Mouse (Mus musculus): ENCODE data around the gene Olfr1056. TPM values are rescaled to one million over a fixed set of nuclear protein-coding genes. Genes with fewer than 3 reads are reported as not detected.
"Not testable (repeated sequence)": the region's sequence is repeated elsewhere in the genome, so short reads cannot be mapped to it uniquely, and the experiment has no call there.

Olfr1056 gene
- polyA plus RNA-seq (2016; fragmentation: Nextera tagmentation; extraction: Ambion mirVana): not detected in 2 replicates

GRCm38 (mm10) chr2:86362369-86362768 is at the start of gene Olfr1056:
Gene Olfr1056 (minus strand): TSS chr2:86362469.
- Histone ChIP-seq H3K9me3 (no peaks in the 10 kb centered on the region), H3K4me3 (no peak within 1 kb of the TSS), H3K36me3 (no peaks in the 10 kb centered on the region), H3K27ac (no peak within 1 kb of the TSS), H3K27me3 (ENCODE audit: insufficient read depth, poor library complexity, severe bottlenecking) (no peaks in the 10 kb centered on the region), H3K4me1 (replicated peaks) (no peaks in the 10 kb centered on the region)
- no peak for DNase-seq (ENCODE audit: low spot score)

GRCm38 (mm10) chr2:86395114-86395513 is 32.8 kb upstream of the Olfr1056 start:
- DNase-seq (ENCODE audit: low spot score): no peak
- WGBS: 89% methylated on average over 2 of the region's 2 CpGs

DNA sequence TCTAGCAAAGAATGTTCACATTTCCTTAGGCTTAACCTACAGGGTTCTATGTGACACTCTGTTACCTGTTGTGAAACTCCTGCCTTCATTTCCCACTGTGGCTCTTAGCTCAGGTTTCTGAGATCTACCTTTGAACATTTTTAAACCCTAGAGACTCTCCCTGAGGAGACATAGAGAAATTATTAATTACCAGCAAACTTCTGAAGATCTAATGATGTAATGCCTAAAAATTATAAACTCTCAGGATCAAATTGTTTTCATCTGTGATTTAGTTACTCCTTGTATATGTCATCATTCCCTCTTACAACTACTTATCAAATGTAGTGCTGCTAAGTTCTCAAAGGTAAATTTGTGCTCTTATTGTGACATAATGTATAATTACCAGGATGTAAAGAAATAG is 26.2 kb upstream of the Olfr1056 start, which contains the start of gene Olfr1058:
TSS of gene Olfr1058 (minus strand) at position 101 of the 400 bp plus-strand sequence.
- H3K9me3 ChIP-seq; H3K36me3 ChIP-seq; H3K27ac ChIP-seq; H3K4me1 ChIP-seq (replicated peaks); DNase-seq (ENCODE audit: low spot score); H3K27me3 ChIP-seq (ENCODE audit: insufficient read depth, poor library complexity, severe bottlenecking); H3K4me3 ChIP-seq: not testable (repeated sequence)

More at GRCm38 (mm10) chr2:86395114-86395513, 32.8 kb upstream of the Olfr1056 start:
- no peaks in the 10 kb centered on the region for H3K4me1 ChIP-seq (replicated peaks)
- no peak overlapping the region for H3K4me3 ChIP-seq
- H3K27ac ChIP-seq: no peak overlapping the region
- no peaks in the 10 kb centered on the region for H3K36me3 ChIP-seq
- H3K9me3 ChIP-seq: no peaks in the 10 kb centered on the region
- no peaks in the 10 kb centered on the region for H3K27me3 ChIP-seq (ENCODE audit: insufficient read depth, poor library complexity, severe bottlenecking)

DNA sequence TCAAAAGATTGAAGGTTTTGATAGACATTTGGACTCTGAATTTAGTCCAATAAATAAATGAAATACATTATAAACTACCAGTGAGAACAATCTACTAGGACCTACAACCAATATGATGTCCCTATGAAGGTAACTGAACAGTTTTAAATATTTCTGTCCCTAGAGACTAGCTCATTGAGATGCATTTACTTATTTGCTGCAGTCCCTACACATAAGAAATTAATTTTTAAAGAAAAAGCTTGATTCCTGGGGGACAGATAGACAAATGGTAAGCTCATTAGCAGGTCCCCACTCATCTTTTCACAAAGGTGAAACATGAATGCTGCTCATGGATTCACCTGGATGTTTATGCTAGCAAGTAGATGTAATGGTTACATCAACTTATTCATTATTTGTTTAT is 16.0 kb upstream of the Olfr1056 start, which contains the start of gene Olfr1057:
TSS of gene Olfr1057 (minus strand) at position 101 of the 400 bp plus-strand sequence.
- no peak within 1 kb of the TSS for H3K27ac ChIP-seq
- H3K4me1 ChIP-seq (replicated peaks): no peaks in the 10 kb centered on the region
- DNase-seq (ENCODE audit: low spot score): no peak
- no peak within 1 kb of the TSS for H3K4me3 ChIP-seq
- H3K9me3 ChIP-seq: no peaks in the 10 kb centered on the region
- no peaks in the 10 kb centered on the region for H3K27me3 ChIP-seq (ENCODE audit: insufficient read depth, poor library complexity, severe bottlenecking)
- no peaks in the 10 kb centered on the region for H3K36me3 ChIP-seq

DNA sequence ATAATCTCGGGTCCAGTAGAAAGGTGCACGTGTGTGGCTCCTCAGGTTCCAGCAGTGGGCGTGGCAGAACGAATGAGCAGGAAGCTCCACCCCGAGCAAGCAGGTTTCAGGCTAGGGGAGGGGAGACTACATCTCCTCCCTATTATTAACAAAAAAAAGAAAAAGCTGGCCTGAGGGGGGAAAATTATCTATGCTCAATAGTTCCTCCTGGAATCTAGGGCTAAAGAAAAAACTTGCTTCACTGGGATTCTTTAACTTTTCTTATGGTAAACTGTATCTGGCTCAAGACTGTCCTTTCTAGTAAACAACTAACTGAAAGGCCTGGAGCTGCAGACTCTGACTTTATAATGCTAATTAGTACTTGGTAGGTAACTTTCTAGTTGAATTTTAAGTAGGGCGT is 4.1 kb upstream of the Olfr1056 start:
- 50% methylated on average over 1 of the region's 6 CpGs for WGBS
- H3K27me3 ChIP-seq (ENCODE audit: insufficient read depth, poor library complexity, severe bottlenecking); H3K4me1 ChIP-seq (replicated peaks); DNase-seq (ENCODE audit: low spot score); H3K36me3 ChIP-seq; H3K9me3 ChIP-seq; H3K4me3 ChIP-seq; H3K27ac ChIP-seq: not testable (repeated sequence)

GRCm38 (mm10) chr2:86351751-86352150 is 10.5 kb downstream of the Olfr1056 start:
- WGBS: 96% methylated on average over 1 of the region's 1 CpGs
- not testable (repeated sequence) for DNase-seq (ENCODE audit: low spot score); H3K27me3 ChIP-seq (ENCODE audit: insufficient read depth, poor library complexity, severe bottlenecking); H3K4me1 ChIP-seq (replicated peaks); H3K27ac ChIP-seq; H3K4me3 ChIP-seq; H3K9me3 ChIP-seq; H3K36me3 ChIP-seq

DNA sequence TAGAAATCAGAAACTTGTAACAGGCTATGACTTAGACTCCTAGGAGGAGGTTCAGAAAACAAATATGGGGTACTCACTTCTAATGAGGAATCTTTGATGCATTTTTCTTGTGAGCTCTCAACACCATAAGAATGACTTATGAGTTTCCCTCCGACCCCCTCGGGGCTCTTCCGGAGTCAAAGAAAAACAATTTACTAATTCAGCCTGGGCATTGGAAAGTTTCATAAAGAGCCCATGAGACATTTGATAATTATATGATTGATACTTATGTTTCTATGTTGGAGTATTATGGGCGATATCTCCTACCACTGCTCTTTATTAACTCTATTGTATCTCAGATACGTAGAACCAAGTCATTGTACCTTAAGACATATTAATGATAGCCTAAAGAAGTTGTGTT is 12.1 kb downstream of the Olfr1056 start, which contains the start of gene Olfr1055:
TSS of gene Olfr1055 (minus strand) at position 101 of the 400 bp plus-strand sequence.
- no peak for DNase-seq (ENCODE audit: low spot score)
- WGBS: 90% methylated on average over 5 of the region's 5 CpGs
- no peaks in the 10 kb centered on the region for H3K9me3 ChIP-seq
- no peak within 1 kb of the TSS for H3K4me3 ChIP-seq
- H3K27ac ChIP-seq: no peak within 1 kb of the TSS
- H3K36me3 ChIP-seq: no peaks in the 10 kb centered on the region
- no peaks in the 10 kb centered on the region for H3K27me3 ChIP-seq (ENCODE audit: insufficient read depth, poor library complexity, severe bottlenecking)
- no peaks in the 10 kb centered on the region for H3K4me1 ChIP-seq (replicated peaks)

DNA sequence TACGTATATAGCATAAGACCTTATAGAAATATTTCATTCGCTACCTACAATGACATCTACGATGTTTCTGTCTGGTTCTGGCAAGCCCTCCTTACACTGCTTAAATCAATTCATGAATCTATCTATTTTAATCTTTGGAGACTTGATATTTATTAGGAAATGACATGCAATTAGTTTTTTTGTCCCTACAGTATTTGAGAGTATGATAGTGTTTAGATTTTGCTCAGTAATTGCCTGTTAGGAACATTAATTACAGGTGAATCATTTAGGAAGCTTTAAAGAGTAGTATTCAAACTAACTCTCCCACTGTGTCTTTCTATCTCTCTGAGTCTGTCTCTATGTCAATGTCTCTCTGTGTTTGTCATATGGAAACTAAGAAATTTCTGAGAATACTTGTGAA is 26.9 kb downstream of the Olfr1056 start, which contains the start of gene Olfr1054:
TSS of gene Olfr1054 (minus strand) at position 101 of the 400 bp plus-strand sequence.
- no peaks in the 10 kb centered on the region for H3K4me1 ChIP-seq (replicated peaks)
- WGBS: 94% methylated on average over 3 of the region's 3 CpGs
- H3K27ac ChIP-seq: no peak within 1 kb of the TSS
- H3K36me3 ChIP-seq: no peaks in the 10 kb centered on the region
- no peak for DNase-seq (ENCODE audit: low spot score)
- H3K27me3 ChIP-seq (ENCODE audit: insufficient read depth, poor library complexity, severe bottlenecking): no peaks in the 10 kb centered on the region
- no peak within 1 kb of the TSS for H3K4me3 ChIP-seq
- H3K9me3 ChIP-seq: no peaks in the 10 kb centered on the region

GRCm38 (mm10) chr2:86315184-86315583 is 47.1 kb downstream of the Olfr1056 start, which contains the start of gene Olfr1053:
Gene Olfr1053 (minus strand): TSS chr2:86315284.
- WGBS: 72% methylated on average over 3 of the region's 3 CpGs
- no peaks in the 10 kb centered on the region for H3K4me1 ChIP-seq (replicated peaks)
- H3K27ac ChIP-seq: no peak within 1 kb of the TSS
- no peaks in the 10 kb centered on the region for H3K36me3 ChIP-seq
- H3K27me3 ChIP-seq (ENCODE audit: insufficient read depth, poor library complexity, severe bottlenecking): no peaks in the 10 kb centered on the region
- no peaks in the 10 kb centered on the region for H3K9me3 ChIP-seq
- no peak within 1 kb of the TSS for H3K4me3 ChIP-seq
- no peak for DNase-seq (ENCODE audit: low spot score)

Other genes with a start within 250 kb of the Olfr1056 start
- not detected in 2 replicates for gene Olfr1039, start 226.5 kb downstream of the Olfr1056 start, polyA plus RNA-seq (2016; fragmentation: Nextera tagmentation; extraction: Ambion mirVana)
- not detected in 2 replicates for gene Olfr1040, start 215.7 kb downstream of the Olfr1056 start, polyA plus RNA-seq (2016; fragmentation: Nextera tagmentation; extraction: Ambion mirVana)
- gene Olfr1042, start 200.6 kb downstream of the Olfr1056 start, polyA plus RNA-seq (2016; fragmentation: Nextera tagmentation; extraction: Ambion mirVana): not detected in 2 replicates
- not detected in 2 replicates for gene Olfr1043, start 194.9 kb downstream of the Olfr1056 start, polyA plus RNA-seq (2016; fragmentation: Nextera tagmentation; extraction: Ambion mirVana)
- gene Olfr1044, start 184.6 kb downstream of the Olfr1056 start, polyA plus RNA-seq (2016; fragmentation: Nextera tagmentation; extraction: Ambion mirVana): not detected in 2 replicates
- gene Olfr52, start 176.8 kb downstream of the Olfr1056 start, polyA plus RNA-seq (2016; fragmentation: Nextera tagmentation; extraction: Ambion mirVana): not detected in 2 replicates
- not detected in 2 replicates for gene Olfr1045, start 159.5 kb downstream of the Olfr1056 start, polyA plus RNA-seq (2016; fragmentation: Nextera tagmentation; extraction: Ambion mirVana)
- not detected in 2 replicates for gene Olfr1046, start 143.2 kb downstream of the Olfr1056 start, polyA plus RNA-seq (2016; fragmentation: Nextera tagmentation; extraction: Ambion mirVana)
- gene Olfr1047, start 131.1 kb downstream of the Olfr1056 start, polyA plus RNA-seq (2016; fragmentation: Nextera tagmentation; extraction: Ambion mirVana): not detected in 2 replicates
- not detected in 2 replicates for gene Olfr1048, start 122.2 kb downstream of the Olfr1056 start, polyA plus RNA-seq (2016; fragmentation: Nextera tagmentation; extraction: Ambion mirVana)
- not detected in 2 replicates for gene Olfr1049, start 104.1 kb downstream of the Olfr1056 start, polyA plus RNA-seq (2016; fragmentation: Nextera tagmentation; extraction: Ambion mirVana)
- gene Olfr1051, start 83.4 kb downstream of the Olfr1056 start, polyA plus RNA-seq (2016; fragmentation: Nextera tagmentation; extraction: Ambion mirVana): not detected in 2 replicates
- gene Olfr1052, start 70.0 kb downstream of the Olfr1056 start, polyA plus RNA-seq (2016; fragmentation: Nextera tagmentation; extraction: Ambion mirVana): not detected in 2 replicates
- gene Olfr1053, start 47.2 kb downstream of the Olfr1056 start, polyA plus RNA-seq (2016; fragmentation: Nextera tagmentation; extraction: Ambion mirVana): not detected in 2 replicates
- gene Olfr1054, start 27.0 kb downstream of the Olfr1056 start, polyA plus RNA-seq (2016; fragmentation: Nextera tagmentation; extraction: Ambion mirVana): not detected in 2 replicates
- gene Olfr1055, start 12.2 kb downstream of the Olfr1056 start, polyA plus RNA-seq (2016; fragmentation: Nextera tagmentation; extraction: Ambion mirVana): not detected in 2 replicates
- not detected in 2 replicates for gene Olfr1057, start 15.9 kb upstream of the Olfr1056 start, polyA plus RNA-seq (2016; fragmentation: Nextera tagmentation; extraction: Ambion mirVana)
- gene Olfr1058, start 26.1 kb upstream of the Olfr1056 start, polyA plus RNA-seq (2016; fragmentation: Nextera tagmentation; extraction: Ambion mirVana): not detected in 2 replicates
- gene Olfr1061, start 51.6 kb upstream of the Olfr1056 start, polyA plus RNA-seq (2016; fragmentation: Nextera tagmentation; extraction: Ambion mirVana): not detected in 2 replicates
- gene Olfr1062, start 64.3 kb upstream of the Olfr1056 start, polyA plus RNA-seq (2016; fragmentation: Nextera tagmentation; extraction: Ambion mirVana): not detected in 2 replicates
- gene Olfr1065, start 88.1 kb upstream of the Olfr1056 start, polyA plus RNA-seq (2016; fragmentation: Nextera tagmentation; extraction: Ambion mirVana): not detected in 2 replicates
- not detected in 2 replicates for gene Olfr1066, start 93.8 kb upstream of the Olfr1056 start, polyA plus RNA-seq (2016; fragmentation: Nextera tagmentation; extraction: Ambion mirVana)
- gene Olfr228, start 124.9 kb upstream of the Olfr1056 start, polyA plus RNA-seq (2016; fragmentation: Nextera tagmentation; extraction: Ambion mirVana): not detected in 2 replicates
- gene Olfr1076, start 146.0 kb upstream of the Olfr1056 start, polyA plus RNA-seq (2016; fragmentation: Nextera tagmentation; extraction: Ambion mirVana): not detected in 2 replicates
- gene Olfr1079, start 180.0 kb upstream of the Olfr1056 start, polyA plus RNA-seq (2016; fragmentation: Nextera tagmentation; extraction: Ambion mirVana): not detected in 2 replicates
- not detected in 2 replicates for gene Olfr1080, start 195.8 kb upstream of the Olfr1056 start, polyA plus RNA-seq (2016; fragmentation: Nextera tagmentation; extraction: Ambion mirVana)
- not detected in 2 replicates for gene Olfr1082, start 236.5 kb upstream of the Olfr1056 start, polyA plus RNA-seq (2016; fragmentation: Nextera tagmentation; extraction: Ambion mirVana)

Measured in hindbrain, embryonic 10.5 days (tissue).